Mouse (Mus musculus) neural tube, embryonic 11.5 days (tissue): Measurements from ENCODE around the gene Evi2. TPM values are rescaled to one million over a fixed set of nuclear protein-coding genes. Genes with fewer than 3 reads are reported as not detected.

Source experiments
- ATAC-seq: fragments of 200-750 bp; cut with Nextera tagmentation; 2 replicates; pipeline ENCODE4 v1.8.0; 2017; ENCODE audit warnings: moderate number of reproducible peaks, mild to moderate bottlenecking, moderate TSS enrichment, moderate library complexity; ENCODE audit not compliant: insufficient read depth, low FRiP score, low TSS enrichment
- DNase-seq: peaks from one replicate; pipeline ENCODE4 v3.0.0-alpha.2; 2015; ENCODE audit warnings: low spot score
- H3K27ac ChIP-seq: fragments of 300-500 bp; sonication (generic); 2 replicates; pipeline ENCODE4 v1.5.1; 2014; ENCODE audit warnings: low read depth, mild to moderate bottlenecking, low read length
- H3K27me3 ChIP-seq: fragments of 300-500 bp; sonication (generic); 2 replicates; pipeline ENCODE4 v1.6.1; 2014; ENCODE audit warnings: mild to moderate bottlenecking, low read length, mixed read lengths; ENCODE audit not compliant: control insufficient read depth, insufficient read depth
- H3K36me3 ChIP-seq: fragments of 300-500 bp; sonication (generic); 2 replicates; pipeline ENCODE4 v1.6.1; 2014; ENCODE audit warnings: mild to moderate bottlenecking, low read length, moderate library complexity, mixed read lengths; ENCODE audit not compliant: control insufficient read depth, insufficient read depth
- H3K4me1 ChIP-seq: fragments of 300-500 bp; sonication (generic); 2 replicates; pipeline ENCODE4 v1.6.1; 2014; ENCODE audit warnings: low read length, mixed read lengths; ENCODE audit not compliant: control insufficient read depth, insufficient read depth
- H3K4me2 ChIP-seq: fragments of 300-500 bp; sonication (generic); 2 replicates; pipeline ENCODE4 v1.6.1; 2014; ENCODE audit warnings: low read depth, mild to moderate bottlenecking, moderate library complexity
- H3K4me3 ChIP-seq: fragments of 300-500 bp; sonication (generic); 2 replicates; pipeline ENCODE4 v1.5.1; 2014; ENCODE audit warnings: low read depth, low read length
- H3K9ac ChIP-seq: fragments of 300-500 bp; sonication (generic); 2 replicates; pipeline ENCODE4 v1.6.1; 2014; ENCODE audit warnings: mild to moderate bottlenecking, low read length
- H3K9me3 ChIP-seq: fragments of 300-500 bp; sonication (generic); 2 replicates; pipeline ENCODE4 v1.6.1; 2016; ENCODE audit warnings: low read length; ENCODE audit not compliant: control insufficient read depth
- WGBS: fragments of 180-500 bp; shearing (Covaris S2); extraction: QIAGEN DNeasy Blood & Tissue Kit; methylation state at CpG from one replicate; pipeline ENCODE4 v1.1.7; 2014; 5-methylcytosine and 5-hydroxymethylcytosine counted together
- polyA plus RNA-seq: library from polyadenylated mRNA; unstranded; fragments of >200 nt; fragmentation: Nextera tagmentation; extraction: Ambion mirVana; gene quantifications from 2 replicates; pipeline ENCODE4 v1.2.1, GENCODE M21; 2014

The Evi2 gene
- 0.38 and 0.47 TPM in 2 replicates for polyA plus RNA-seq

GRCm38 (mm10) chr11:79530333-79530761 is at the start of gene Evi2, which contains the start of gene Evi2a:
Gene Evi2, minus strand, starts transcription at chr11:79530589.
Gene Evi2a, minus strand, starts transcription at chr11:79530609.
- no peak within 1 kb of the TSS for H3K4me2 ChIP-seq
- DNase-seq: no peak
- no peaks in the 10 kb centered on the region for H3K27me3 ChIP-seq
- no peaks in the 10 kb centered on the region for H3K36me3 ChIP-seq
- no peak within 1 kb of the TSS for H3K4me3 ChIP-seq
- no peak for ATAC-seq
- no peak within 1 kb of the TSS for H3K27ac ChIP-seq
- 89% methylated on average over 7 of the region's 7 CpGs for WGBS
- no peaks in the 10 kb centered on the region for H3K9me3 ChIP-seq
- H3K9ac ChIP-seq: no peak within 1 kb of the TSS
- H3K4me1 ChIP-seq: no peaks in the 10 kb centered on the region

DNA sequence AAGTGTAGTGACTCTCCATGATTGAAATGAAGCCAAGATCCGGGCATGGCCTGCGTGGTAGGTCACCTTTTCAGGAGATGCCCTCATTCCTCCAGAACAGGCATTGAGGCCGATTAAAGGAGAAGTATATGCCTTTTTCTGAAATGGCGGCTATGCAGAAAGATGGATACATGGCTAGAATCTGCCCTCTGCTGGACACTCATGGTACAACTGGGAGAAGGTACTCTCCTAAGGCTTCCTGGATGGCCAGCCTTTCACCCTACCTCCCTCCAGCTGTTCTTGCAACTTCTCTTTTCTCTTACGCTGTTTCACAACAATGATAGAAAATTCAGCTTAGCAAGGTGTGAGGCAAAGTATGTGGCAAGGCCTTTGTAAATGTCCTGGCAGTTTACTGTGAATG is 47.4 kb upstream of the Evi2 start:
- H3K9ac ChIP-seq: no peak overlapping the region
- H3K4me3 ChIP-seq: no peak overlapping the region
- H3K27ac ChIP-seq: no peak overlapping the region
- no peak for ATAC-seq
- H3K36me3 ChIP-seq: peaks cover 2% of the 10 kb centered on the region
- H3K4me2 ChIP-seq: no peak overlapping the region
- no peaks in the 10 kb centered on the region for H3K9me3 ChIP-seq
- no peaks in the 10 kb centered on the region for H3K27me3 ChIP-seq
- WGBS: 61% methylated on average over 5 of the region's 5 CpGs
- no peaks in the 10 kb centered on the region for H3K4me1 ChIP-seq
- DNase-seq: peak; percentile 65

GRCm38 (mm10) chr11:79575383-79576073 is 45.1 kb upstream of the Evi2 start:
- Histone ChIP-seq H3K36me3 (peaks cover 2% of the 10 kb centered on the region), H3K4me2 (no peak overlapping the region), H3K9me3 (no peaks in the 10 kb centered on the region), H3K27me3 (no peaks in the 10 kb centered on the region), H3K4me3 (no peak overlapping the region), H3K4me1 (no peaks in the 10 kb centered on the region), H3K9ac (no peak overlapping the region), H3K27ac (no peak overlapping the region)
- 91% methylated on average over 14 of the region's 14 CpGs for WGBS
- DNase-seq: no peak
- ATAC-seq: no peak

DNA sequence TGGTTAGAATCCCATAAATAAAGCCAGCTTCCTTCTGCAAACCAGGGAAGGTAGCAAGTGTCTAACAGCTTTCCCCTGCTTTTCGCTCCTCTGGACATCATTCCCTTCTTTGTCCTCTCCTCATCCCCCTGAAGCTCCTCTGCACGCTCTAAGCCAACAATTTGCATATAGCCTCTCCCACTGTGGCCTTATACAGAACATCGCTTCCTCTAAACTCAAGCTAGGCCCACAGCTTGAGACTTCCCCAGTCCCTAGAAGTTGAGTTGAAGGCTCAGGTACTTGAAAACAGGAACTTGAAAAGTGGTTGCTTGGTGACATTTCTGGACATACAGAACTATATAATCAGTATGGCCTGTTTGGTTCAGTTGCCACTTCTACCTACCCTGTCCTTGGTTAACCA is 43.4 kb upstream of the Evi2 start:
- WGBS: 78% methylated on average over 3 of the region's 3 CpGs
- Histone ChIP-seq H3K27ac (no peak overlapping the region), H3K9ac (no peak overlapping the region), H3K27me3 (no peaks in the 10 kb centered on the region), H3K36me3 (peaks cover 2% of the 10 kb centered on the region), H3K9me3 (no peaks in the 10 kb centered on the region), H3K4me2 (no peak overlapping the region), H3K4me1 (no peaks in the 10 kb centered on the region), H3K4me3 (no peak overlapping the region)
- ATAC-seq: no peak
- no peak for DNase-seq

DNA sequence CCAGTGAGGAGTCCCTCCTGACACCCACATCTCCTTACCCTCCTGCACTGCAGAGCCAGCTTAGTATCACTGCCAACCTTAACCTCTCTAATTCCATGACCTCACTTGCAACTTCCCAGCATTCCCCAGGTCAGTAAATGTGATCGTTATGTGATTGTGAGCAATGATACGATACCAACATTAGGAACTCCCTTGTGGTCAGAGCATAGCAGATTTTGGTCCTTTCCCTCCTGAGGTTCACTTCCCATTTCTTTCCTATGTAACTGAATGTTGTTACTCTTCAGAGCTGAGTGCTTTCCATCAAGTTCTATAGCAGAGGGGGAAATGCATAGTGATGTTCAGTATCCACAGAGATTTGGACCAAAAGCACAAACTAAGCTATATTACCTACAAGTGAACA is 39.9 kb upstream of the Evi2 start:
- ATAC-seq: no peak
- H3K9me3 ChIP-seq: no peaks in the 10 kb centered on the region
- H3K4me3 ChIP-seq: no peak overlapping the region
- H3K9ac ChIP-seq: no peak overlapping the region
- peaks cover 7% of the 10 kb centered on the region for H3K36me3 ChIP-seq
- no peaks in the 10 kb centered on the region for H3K27me3 ChIP-seq
- H3K27ac ChIP-seq: no peak overlapping the region
- H3K4me1 ChIP-seq: no peaks in the 10 kb centered on the region
- H3K4me2 ChIP-seq: no peak overlapping the region
- WGBS: 80% methylated on average over 2 of the region's 2 CpGs
- DNase-seq: no peak

GRCm38 (mm10) chr11:79568197-79568911 is 38.0 kb upstream of the Evi2 start:
- Histone ChIP-seq H3K9me3 (no peaks in the 10 kb centered on the region), H3K36me3 (peaks cover 11% of the 10 kb centered on the region), H3K9ac (no peak overlapping the region), H3K27me3 (no peaks in the 10 kb centered on the region), H3K27ac (no peak overlapping the region), H3K4me1 (no peaks in the 10 kb centered on the region), H3K4me3 (no peak overlapping the region), H3K4me2 (no peak overlapping the region)
- ATAC-seq (no peak), DNase-seq (no peak)
- 88% methylated on average over 11 of the region's 11 CpGs for WGBS

- WGBS: 66% methylated on average over 1 of the region's 1 CpGs
- H3K9ac ChIP-seq: no peak overlapping the region
- no peaks in the 10 kb centered on the region for H3K27me3 ChIP-seq
- H3K27ac ChIP-seq: no peak overlapping the region
- no peaks in the 10 kb centered on the region for H3K9me3 ChIP-seq
- no peak overlapping the region for H3K4me3 ChIP-seq
- H3K4me1 ChIP-seq: no peaks in the 10 kb centered on the region
- H3K36me3 ChIP-seq: peaks cover 11% of the 10 kb centered on the region
- H3K4me2 ChIP-seq: no peak overlapping the region
- ATAC-seq: no peak
- DNase-seq: no peak
Observed at GRCm38 (mm10) chr11:79566947-79567346, 36.6 kb upstream of the Evi2 start.

DNA sequence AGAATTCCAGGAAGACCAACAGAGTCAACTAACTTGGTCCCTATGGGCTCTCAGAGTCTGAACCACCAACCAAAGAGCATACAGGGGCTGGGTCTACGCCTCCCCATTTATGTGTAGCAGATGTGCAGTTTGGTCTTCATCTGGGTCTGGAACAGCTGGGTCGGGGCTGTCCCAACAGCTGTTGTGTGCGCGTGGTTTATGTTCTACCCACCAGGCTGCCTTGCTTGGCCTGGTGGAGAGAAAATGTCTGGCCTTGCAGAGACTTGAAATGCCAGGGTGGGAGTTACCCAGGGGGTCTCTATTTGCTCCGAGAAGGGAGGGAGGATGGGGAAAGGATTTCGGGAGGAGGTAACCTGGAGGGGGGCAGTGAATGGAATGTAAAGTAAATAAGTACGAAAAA is 33.1 kb upstream of the Evi2 start:
- no peak overlapping the region for H3K4me3 ChIP-seq
- peaks cover 11% of the 10 kb centered on the region for H3K36me3 ChIP-seq
- H3K27ac ChIP-seq: no peak overlapping the region
- WGBS: 92% methylated on average over 7 of the region's 7 CpGs
- H3K4me1 ChIP-seq: no peaks in the 10 kb centered on the region
- DNase-seq (no peak), ATAC-seq (no peak)
- H3K4me2 ChIP-seq: no peak overlapping the region
- no peaks in the 10 kb centered on the region for H3K9me3 ChIP-seq
- H3K9ac ChIP-seq: no peak overlapping the region
- no peaks in the 10 kb centered on the region for H3K27me3 ChIP-seq

GRCm38 (mm10) chr11:79560536-79560935 is 30.1 kb upstream of the Evi2 start:
- Histone ChIP-seq H3K27me3 (no peaks in the 10 kb centered on the region), H3K36me3 (peaks cover 8% of the 10 kb centered on the region; the same call in 1 of the 2 replicates), H3K4me3 (no peak overlapping the region), H3K4me1 (no peaks in the 10 kb centered on the region), H3K4me2 (no peak overlapping the region), H3K9me3 (no peaks in the 10 kb centered on the region), H3K9ac (no peak overlapping the region), H3K27ac (no peak overlapping the region)
- ATAC-seq (no peak), DNase-seq (no peak)
- WGBS: 88% methylated on average over 4 of the region's 4 CpGs
